8 mouse cellular contexts compared by ENCODE assay signal in the genomic region with DNA sequence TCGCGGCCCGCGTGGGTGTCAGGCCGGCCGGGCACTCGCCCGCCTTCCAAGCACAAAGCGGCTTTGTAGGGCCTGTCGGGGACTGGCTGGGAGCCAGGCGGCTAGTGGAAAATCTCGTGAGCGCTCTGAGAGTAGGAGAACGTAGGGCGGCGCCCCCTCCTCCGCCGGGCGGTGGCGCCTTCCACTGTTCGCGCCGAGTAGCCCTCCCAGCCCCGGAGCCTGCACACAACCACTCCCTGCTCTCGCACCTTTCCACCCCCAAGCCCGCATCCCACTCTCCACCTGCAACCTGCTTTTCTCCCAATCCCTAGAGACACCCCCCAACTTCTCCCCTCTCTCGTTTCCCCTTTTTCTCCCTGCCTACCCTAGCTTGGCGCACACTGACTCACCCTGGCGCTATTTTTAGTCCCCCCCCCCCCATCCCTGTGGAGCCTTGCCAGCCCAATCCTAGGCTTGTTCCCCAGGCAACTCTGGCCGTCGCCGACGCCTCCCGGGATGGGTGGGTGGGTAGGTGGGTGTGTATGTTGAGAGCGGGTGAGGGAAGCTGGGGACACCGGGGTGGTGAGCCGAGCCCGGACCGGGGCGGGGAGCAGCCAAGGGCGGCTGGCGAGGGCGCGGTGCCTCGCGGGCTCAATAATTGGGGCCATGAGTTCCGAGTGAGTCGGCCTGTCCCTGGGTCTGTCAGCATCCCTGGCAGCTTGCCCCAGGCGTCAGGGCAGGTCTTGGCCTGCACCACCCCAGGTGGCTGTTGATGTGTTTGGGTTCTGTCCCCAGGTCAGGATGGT. TPM values are rescaled to one million over a fixed set of nuclear protein-coding genes. Genes with fewer than 3 reads are reported as not detected.
DNase-seq lines count a peak whose midpoint lies in the region; ATAC-seq and TF ChIP-seq lines count a peak whose summit lies in the region.

No protein-coding gene starts in this region.

- peak overlapping the region; percentile 79 for H3K9ac ChIP-seq in lung, embryonic 16.5 days (ENCODE audit: low read length)

- WGBS in lung, embryonic 16.5 days, result under 1% methylated on average over 36 of the region's 49 CpGs

- TF ChIP-seq CTCF in G1E (IDR thresholded peaks at IDR 0.05; ENCODE audit: low read depth, low read length), result no peak

- peaks cover 39% of the 10 kb centered on the region for H3K36me3 ChIP-seq in G1E (replicated peaks)
- H3K36me3 ChIP-seq in lung, embryonic 16.5 days (ENCODE audit: control insufficient read depth, insufficient read depth, low read length), result no peaks in the 10 kb centered on the region

- no peaks in the 10 kb centered on the region for H3K27me3 ChIP-seq in G1E (ENCODE audit: insufficient read depth, low read length)
- H3K27me3 ChIP-seq in lung, embryonic 16.5 days (ENCODE audit: control insufficient read depth, insufficient read depth, low read depth, low read length), result no peaks in the 10 kb centered on the region

- peak overlapping the region; percentile 99 for H3K27ac ChIP-seq in lung, embryonic 16.5 days (ENCODE audit: low read length)

- peak overlapping the region; percentile 90 for H3K4me2 ChIP-seq in lung, embryonic 16.5 days (ENCODE audit: low read depth, low read length)

- H3K4me1 ChIP-seq in G1E (ENCODE audit: insufficient read depth, low read depth, low read length), result peaks cover 88% of the 10 kb centered on the region
- peaks cover 48% of the 10 kb centered on the region for H3K4me1 ChIP-seq in lung, embryonic 16.5 days (replicated peaks; ENCODE audit: control insufficient read depth, insufficient read depth, low read length)

- peak overlapping the region; percentile 75 for H3K4me3 ChIP-seq in G1E (ENCODE audit: low read depth, low read length)
- H3K4me3 ChIP-seq in lung, embryonic 16.5 days (ENCODE audit: low read length), result peak overlapping the region; percentile 66

- no peaks in the 10 kb centered on the region for H3K9me3 ChIP-seq in G1E (replicated peaks)
- no peaks in the 10 kb centered on the region for H3K9me3 ChIP-seq in lung, embryonic 16.5 days (ENCODE audit: control insufficient read depth, low read length)

- ATAC-seq in G1E (ENCODE audit: extremely low read depth, insufficient number of reproducible peaks, low FRiP score, poor library complexity, severe bottlenecking), result no peak
- ATAC-seq in hematopoietic stem cell, adult 5-6 weeks (replicated peaks in 1 of 2; ENCODE audit: insufficient read depth in 1 of 2, low FRiP score in 2 of 2, low TSS enrichment in 1 of 2, low read depth in 1 of 2, poor library complexity in 2 of 2, severe bottlenecking in 2 of 2), result 0 out of 4 replicates have a peak, but pooled peaks have one; percentile 4 to 5
- ATAC-seq in lung, embryonic 16.5 days (ENCODE audit: low read depth), result peak; percentile 51

- no peak for DNase-seq in G1E (ENCODE audit: low spot score)
- peak; percentile 91 for DNase-seq in cerebellum, adult 8-10 months
- peak; percentile 84 for DNase-seq in forelimb bud, embryonic 11.5 days (ENCODE audit: low read depth, low spot score)
- peak; percentile 95 for DNase-seq in layer of hippocampus, adult 9-11 months
- peak; percentile 83 for DNase-seq in ovary, postnatal 10 days (ENCODE audit: low spot score)
- peak; percentile 86 for DNase-seq in thymus, postnatal 0 days (ENCODE audit: low spot score)

RNA-seq across cellular contexts. Expression of a gene that starts 11.8 kb away (rescaled TPM):
- 154 and 160 TPM in 2 replicates for total RNA-seq in G1E (2014; fragmentation: Nextera tagmentation)
- total RNA-seq in G1E (2017), result 32.2 and 36.6 TPM in 2 replicates
- polyA plus RNA-seq in G1E (2012), result 381 and 382 TPM in 2 replicates
- 39.1 and 39.4 TPM in 2 replicates for total RNA-seq in hematopoietic stem cell, adult 5-6 weeks (2017)
- 23.5 and 28.9 TPM in 2 replicates for polyA plus RNA-seq in lung, embryonic 16.5 days (2015; fragmentation: Nextera tagmentation; extraction: Ambion mirVana)
- 28.4 and 37.2 TPM in 2 replicates for polyA plus RNA-seq in thymus, postnatal 0 days (2015; fragmentation: Nextera tagmentation; extraction: Ambion mirVana)

RNA-seq across cellular contexts. Expression of a gene that starts 18.5 kb away (rescaled TPM):
- total RNA-seq in G1E (2014; fragmentation: Nextera tagmentation) (39.0 and 41.3 TPM in 2 replicates), G1E (2017) (76.9 and 94.6 TPM in 2 replicates)
- 69.0 and 79.2 TPM in 2 replicates for polyA plus RNA-seq in G1E (2012)
- total RNA-seq in hematopoietic stem cell, adult 5-6 weeks (2017), result 20.8 and 37.0 TPM in 2 replicates
- polyA plus RNA-seq in lung, embryonic 16.5 days (2015; fragmentation: Nextera tagmentation; extraction: Ambion mirVana), result 170 and 173 TPM in 2 replicates
- 142 TPM in 2 replicates for polyA plus RNA-seq in thymus, postnatal 0 days (2015; fragmentation: Nextera tagmentation; extraction: Ambion mirVana)

RNA-seq across cellular contexts. Expression of a gene that starts 21.9 kb away (rescaled TPM):
- total RNA-seq in G1E (2014; fragmentation: Nextera tagmentation) (not detected in 2 replicates), G1E (2017) (not detected in 2 replicates)
- 0.07 TPM in 1 of 2 replicates, not detected in the other for polyA plus RNA-seq in G1E (2012)
- not detected in 2 replicates for total RNA-seq in hematopoietic stem cell, adult 5-6 weeks (2017)
- polyA plus RNA-seq in lung, embryonic 16.5 days (2015; fragmentation: Nextera tagmentation; extraction: Ambion mirVana), result 0.13 TPM in 1 of 2 replicates, not detected in the other
- 0.22 and 0.23 TPM in 2 replicates for polyA plus RNA-seq in thymus, postnatal 0 days (2015; fragmentation: Nextera tagmentation; extraction: Ambion mirVana)

RNA-seq across cellular contexts. Expression of a gene that starts 26.6 kb away (rescaled TPM):
- total RNA-seq in G1E (2014; fragmentation: Nextera tagmentation) (not detected in 2 replicates), G1E (2017) (not detected in 2 replicates)
- not detected in 2 replicates for polyA plus RNA-seq in G1E (2012)
- total RNA-seq in hematopoietic stem cell, adult 5-6 weeks (2017), result not detected in 2 replicates
- 0.14 and 0.49 TPM in 2 replicates for polyA plus RNA-seq in lung, embryonic 16.5 days (2015; fragmentation: Nextera tagmentation; extraction: Ambion mirVana)
- not detected in 2 replicates for polyA plus RNA-seq in thymus, postnatal 0 days (2015; fragmentation: Nextera tagmentation; extraction: Ambion mirVana)

RNA-seq across cellular contexts. Expression of a gene that starts 28.7 kb away (rescaled TPM):
- total RNA-seq in G1E (2014; fragmentation: Nextera tagmentation) (31.5 and 43.4 TPM in 2 replicates), G1E (2017) (6.9 TPM in 2 replicates)
- polyA plus RNA-seq in G1E (2012), result 97.7 and 117 TPM in 2 replicates
- total RNA-seq in hematopoietic stem cell, adult 5-6 weeks (2017), result 14.1 and 17.3 TPM in 2 replicates
- 10.5 and 13.6 TPM in 2 replicates for polyA plus RNA-seq in lung, embryonic 16.5 days (2015; fragmentation: Nextera tagmentation; extraction: Ambion mirVana)
- polyA plus RNA-seq in thymus, postnatal 0 days (2015; fragmentation: Nextera tagmentation; extraction: Ambion mirVana), result 4.5 and 6.4 TPM in 2 replicates

Comparison
In these comparisons a context has a peak if more than half of its experiments do, and no peak if none do; other contexts are left out.
1. RNA of a gene that starts 11.8 kb away (polyA plus RNA-seq): 381 to 382 TPM in G1E; 28.4 to 37.2 TPM in thymus, postnatal 0 days and 23.5 to 28.9 TPM in lung, embryonic 16.5 days; every median in the first group is over 10 times any median in the second.